Mouse (Mus musculus): Measurements from ENCODE around the gene Sh2d4b. TPM values are rescaled to one million over a fixed set of nuclear protein-coding genes. Genes with fewer than 3 reads are reported as not detected.

Gene Sh2d4b
- total and polyA plus RNA-seq, 2 experiments from 2014 or later = 0.74 to 3.0 TPM

DNA sequence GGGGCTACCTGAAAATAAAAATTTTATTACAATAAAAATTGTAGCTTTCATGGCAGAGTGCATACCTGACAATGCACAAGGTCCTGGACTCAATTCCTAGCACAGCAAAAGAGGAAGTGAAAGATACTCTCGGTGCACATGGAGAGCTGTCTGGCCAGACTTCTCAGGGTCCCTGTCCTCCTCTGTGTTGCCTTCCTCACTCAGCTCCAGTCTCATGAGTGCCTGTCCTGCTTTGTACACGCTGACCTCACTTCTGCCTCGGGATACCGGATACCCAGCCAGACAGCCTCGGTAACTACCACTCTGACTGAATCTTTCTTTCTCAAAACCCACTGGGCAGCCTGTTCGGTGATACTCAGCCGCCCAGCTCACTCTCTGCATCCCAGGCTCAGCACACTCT lies 40.3 kb upstream of the Sh2d4b start:
- H3K4me2 ChIP-seq (ENCODE audit: low read depth, low read length, poor library complexity, severe bottlenecking) = no peak overlapping the region
- H3K4me3 ChIP-seq (ENCODE audit: low read depth, low read length) = no peak overlapping the region
- DNase-seq (ENCODE audit: low spot score) = no peak
- H3K27me3 ChIP-seq (ENCODE audit: insufficient read depth, low read length) = no peaks in the 10 kb centered on the region
- no peaks in the 10 kb centered on the region for H3K36me3 ChIP-seq (ENCODE audit: insufficient read depth, low read length)
- no peak overlapping the region for H3K27ac ChIP-seq (ENCODE audit: low read depth, low read length)
- ATAC-seq (ENCODE audit: low FRiP score) = no peak
- no peaks in the 10 kb centered on the region for H3K4me1 ChIP-seq (ENCODE audit: insufficient read depth, low read length)
- no peaks in the 10 kb centered on the region for H3K9me3 ChIP-seq (ENCODE audit: low read length)
- no peak for TF ChIP-seq CTCF (IDR thresholded peaks at IDR 0.05)
- 90% methylated on average over 7 of the region's 7 CpGs for WGBS
- no peak overlapping the region for H3K9ac ChIP-seq (replicated peaks; ENCODE audit: low read length, poor library complexity, severe bottlenecking)

DNA sequence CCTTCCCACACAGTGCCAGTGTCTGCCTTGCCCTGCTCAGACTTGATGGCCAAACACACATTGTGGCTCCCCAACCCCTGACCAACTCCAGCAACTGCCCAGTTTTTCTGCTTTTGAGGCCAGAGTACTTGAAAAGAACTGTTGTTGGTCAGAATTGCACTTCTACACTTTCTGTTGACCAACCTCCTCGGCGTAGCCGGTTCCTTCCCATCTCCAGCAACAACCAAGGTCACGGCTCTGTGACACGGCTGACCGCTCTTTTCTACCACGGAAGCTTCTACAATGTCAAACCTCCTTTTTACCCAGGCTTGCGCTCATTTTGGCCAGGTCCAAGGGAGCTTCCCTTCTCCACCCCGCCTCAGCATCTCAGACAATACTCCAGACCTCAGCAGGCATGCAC lies 39.2 kb upstream of the Sh2d4b start:
- no peak for TF ChIP-seq CTCF (IDR thresholded peaks at IDR 0.05)
- Histone ChIP-seq H3K36me3 (ENCODE audit: insufficient read depth, low read length) (no peaks in the 10 kb centered on the region), H3K27me3 (ENCODE audit: insufficient read depth, low read length) (no peaks in the 10 kb centered on the region), H3K4me2 (ENCODE audit: low read depth, low read length, poor library complexity, severe bottlenecking) (no peak overlapping the region), H3K4me1 (ENCODE audit: insufficient read depth, low read length) (no peaks in the 10 kb centered on the region), H3K27ac (ENCODE audit: low read depth, low read length) (no peak overlapping the region), H3K4me3 (ENCODE audit: low read depth, low read length) (no peak overlapping the region), H3K9ac (replicated peaks; ENCODE audit: low read length, poor library complexity, severe bottlenecking) (no peak overlapping the region), H3K9me3 (ENCODE audit: low read length) (no peaks in the 10 kb centered on the region)
- ATAC-seq (ENCODE audit: low FRiP score) (no peak), DNase-seq (ENCODE audit: low spot score) (no peak)
- 93% methylated on average over 9 of the region's 9 CpGs for WGBS

DNA sequence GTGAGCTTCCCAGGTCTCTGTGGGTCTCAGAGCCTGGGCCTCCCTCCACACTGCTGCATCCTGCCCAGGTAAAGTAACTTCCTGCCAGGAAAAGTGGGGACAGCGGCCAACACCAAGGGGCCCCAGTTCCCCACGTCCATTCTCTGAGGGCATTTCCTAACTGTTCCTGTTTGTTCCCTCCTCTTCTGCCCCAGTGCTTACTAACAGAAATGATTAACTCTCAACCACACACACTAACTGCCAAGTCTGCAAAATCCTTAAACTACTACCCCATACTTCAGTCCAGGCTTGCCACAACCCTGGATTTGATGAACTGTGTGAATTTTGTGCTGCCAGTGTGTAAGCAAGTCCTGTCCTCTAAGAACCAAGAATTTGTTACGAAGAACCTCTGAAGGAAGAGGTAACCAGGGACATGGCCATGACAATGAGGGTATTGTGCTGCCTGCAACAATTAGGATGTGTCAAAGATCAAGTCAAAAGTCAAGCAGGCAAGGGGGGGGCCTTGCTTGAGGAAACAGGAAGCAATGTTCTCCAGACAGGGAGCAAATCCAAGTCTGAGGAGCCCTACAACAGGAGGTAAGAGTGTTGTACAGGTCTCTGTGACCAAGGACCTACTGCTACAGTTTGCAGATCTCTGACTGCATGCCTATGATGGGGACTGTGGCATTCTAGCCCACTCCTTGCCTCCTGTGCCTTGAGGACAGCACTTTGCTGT lies 38.2 kb upstream of the Sh2d4b start:
- no peak for ATAC-seq (ENCODE audit: low FRiP score)
- H3K27ac ChIP-seq (ENCODE audit: low read depth, low read length) = no peak overlapping the region
- 71% methylated on average over 3 of the region's 3 CpGs for WGBS

DNA sequence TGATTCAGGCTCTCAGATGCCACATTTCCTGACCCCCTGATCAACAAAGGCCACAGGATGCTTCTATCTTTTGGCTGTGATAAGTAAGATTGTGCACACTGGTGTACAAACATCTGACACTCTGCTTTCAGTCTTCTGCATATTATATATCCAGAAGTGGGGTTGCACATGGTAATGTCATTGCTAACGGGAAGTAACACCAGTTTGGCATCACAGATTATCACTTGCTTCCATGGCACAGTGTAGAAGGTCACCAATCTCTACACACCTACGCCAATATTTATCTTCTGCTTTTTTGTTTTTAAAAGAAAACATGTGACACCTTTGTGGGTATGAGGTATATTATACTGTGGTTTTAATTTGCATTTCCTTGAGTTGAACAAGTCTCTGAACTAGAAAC lies 36.9 kb upstream of the Sh2d4b start:
- no peak overlapping the region for H3K9ac ChIP-seq (replicated peaks; ENCODE audit: low read length, poor library complexity, severe bottlenecking)
- no peak overlapping the region for H3K4me2 ChIP-seq (ENCODE audit: low read depth, low read length, poor library complexity, severe bottlenecking)
- no peak overlapping the region for H3K4me3 ChIP-seq (ENCODE audit: low read depth, low read length)
- ATAC-seq (ENCODE audit: low FRiP score) (no peak), DNase-seq (ENCODE audit: low spot score) (no peak)
- no peaks in the 10 kb centered on the region for H3K36me3 ChIP-seq (ENCODE audit: insufficient read depth, low read length)
- H3K4me1 ChIP-seq (ENCODE audit: insufficient read depth, low read length) = no peaks in the 10 kb centered on the region
- H3K27ac ChIP-seq (ENCODE audit: low read depth, low read length) = no peak overlapping the region
- H3K27me3 ChIP-seq (ENCODE audit: insufficient read depth, low read length) = no peaks in the 10 kb centered on the region
- H3K9me3 ChIP-seq (ENCODE audit: low read length) = no peaks in the 10 kb centered on the region
- WGBS = 92% methylated on average over 2 of the region's 2 CpGs
- no peak for TF ChIP-seq CTCF (IDR thresholded peaks at IDR 0.05)

More for the DNA sequence above, 38.2 kb upstream of the Sh2d4b start:
- Histone ChIP-seq H3K4me2 (ENCODE audit: low read depth, low read length, poor library complexity, severe bottlenecking) (no peak overlapping the region), H3K4me3 (ENCODE audit: low read depth, low read length) (no peak overlapping the region), H3K9ac (replicated peaks; ENCODE audit: low read length, poor library complexity, severe bottlenecking) (no peak overlapping the region), H3K36me3 (ENCODE audit: insufficient read depth, low read length) (no peaks in the 10 kb centered on the region), H3K4me1 (ENCODE audit: insufficient read depth, low read length) (no peaks in the 10 kb centered on the region), H3K27me3 (ENCODE audit: insufficient read depth, low read length) (no peaks in the 10 kb centered on the region), H3K9me3 (ENCODE audit: low read length) (no peaks in the 10 kb centered on the region)
- TF ChIP-seq CTCF (IDR thresholded peaks at IDR 0.05) = no peak
- no peak for DNase-seq (ENCODE audit: low spot score)

DNA sequence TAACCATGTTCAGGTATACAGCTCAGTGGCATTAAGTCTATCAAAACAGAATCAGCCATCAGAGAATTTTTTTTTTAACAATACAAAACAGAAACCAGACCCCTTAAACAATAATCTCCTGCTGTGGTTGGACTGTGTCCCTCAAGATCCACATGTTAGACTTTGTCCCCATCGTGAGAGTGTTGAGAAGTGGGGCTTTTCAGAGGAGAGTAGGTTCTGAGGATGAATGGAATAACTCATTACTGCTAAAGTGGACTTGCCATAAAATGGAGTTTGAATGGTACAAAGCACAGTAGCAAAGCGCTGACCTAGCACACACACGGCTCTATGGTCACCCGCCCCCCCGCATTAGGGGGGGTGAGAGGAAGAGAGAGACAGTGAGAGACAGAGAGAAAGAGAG lies 35.8 kb upstream of the Sh2d4b start:
- no peak for TF ChIP-seq CTCF (IDR thresholded peaks at IDR 0.05)
- Histone ChIP-seq H3K9ac (replicated peaks; ENCODE audit: low read length, poor library complexity, severe bottlenecking) (no peak overlapping the region), H3K9me3 (ENCODE audit: low read length) (no peaks in the 10 kb centered on the region), H3K4me1 (ENCODE audit: insufficient read depth, low read length) (no peaks in the 10 kb centered on the region), H3K27me3 (ENCODE audit: insufficient read depth, low read length) (no peaks in the 10 kb centered on the region), H3K27ac (ENCODE audit: low read depth, low read length) (no peak overlapping the region), H3K4me3 (ENCODE audit: low read depth, low read length) (no peak overlapping the region), H3K36me3 (ENCODE audit: insufficient read depth, low read length) (no peaks in the 10 kb centered on the region), H3K4me2 (ENCODE audit: low read depth, low read length, poor library complexity, severe bottlenecking) (no peak overlapping the region)
- ATAC-seq (ENCODE audit: low FRiP score) (no peak), DNase-seq (ENCODE audit: low spot score) (no peak)
- WGBS = 71% methylated on average over 5 of the region's 5 CpGs

DNA sequence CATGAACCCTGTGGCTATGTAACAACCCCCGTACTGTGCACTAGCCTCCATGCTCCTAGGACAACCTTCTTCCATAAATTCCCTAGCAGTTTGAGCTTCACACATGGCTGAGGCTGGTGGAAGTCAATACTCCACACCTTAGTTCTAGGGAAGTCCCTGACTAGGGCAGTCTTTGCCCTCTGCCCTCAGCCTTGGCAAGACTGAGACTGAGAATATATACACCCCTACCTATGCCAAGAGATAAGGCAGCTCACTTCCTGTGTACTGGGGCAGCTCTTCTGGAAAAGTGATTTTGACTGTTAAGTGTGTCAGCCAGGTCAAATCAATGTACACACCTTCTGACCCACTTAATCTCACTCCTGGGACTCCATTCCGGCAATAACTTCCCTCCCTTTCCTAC lies 34.0 kb upstream of the Sh2d4b start:
- DNase-seq (ENCODE audit: low spot score) = no peak

More for the DNA sequence above, 34.0 kb upstream of the Sh2d4b start:
- Histone ChIP-seq H3K27me3 (ENCODE audit: insufficient read depth, low read length) (no peaks in the 10 kb centered on the region), H3K4me1 (ENCODE audit: insufficient read depth, low read length) (no peaks in the 10 kb centered on the region), H3K36me3 (ENCODE audit: insufficient read depth, low read length) (no peaks in the 10 kb centered on the region), H3K4me2 (ENCODE audit: low read depth, low read length, poor library complexity, severe bottlenecking) (no peak overlapping the region), H3K4me3 (ENCODE audit: low read depth, low read length) (no peak overlapping the region), H3K27ac (ENCODE audit: low read depth, low read length) (no peak overlapping the region), H3K9ac (replicated peaks; ENCODE audit: low read length, poor library complexity, severe bottlenecking) (no peak overlapping the region), H3K9me3 (ENCODE audit: low read length) (no peaks in the 10 kb centered on the region)
- 90% methylated on average over 2 of the region's 2 CpGs for WGBS
- ATAC-seq (ENCODE audit: low FRiP score) = no peak
- TF ChIP-seq CTCF (IDR thresholded peaks at IDR 0.05) = no peak

All from midbrain, postnatal 0 days (tissue).